Mouse (Mus musculus): ENCODE measurements around the gene Bricd5. TPM values are rescaled to one million over a fixed set of nuclear protein-coding genes. Genes with fewer than 3 reads are reported as not detected.
A peak's percentile ranks its signal among the peaks of the same experiment; 100 is the strongest.

Gene Bricd5
- total and polyA plus RNA-seq, 3 experiments, result 0.27 to 0.33 TPM; not detected in 1

DNA sequence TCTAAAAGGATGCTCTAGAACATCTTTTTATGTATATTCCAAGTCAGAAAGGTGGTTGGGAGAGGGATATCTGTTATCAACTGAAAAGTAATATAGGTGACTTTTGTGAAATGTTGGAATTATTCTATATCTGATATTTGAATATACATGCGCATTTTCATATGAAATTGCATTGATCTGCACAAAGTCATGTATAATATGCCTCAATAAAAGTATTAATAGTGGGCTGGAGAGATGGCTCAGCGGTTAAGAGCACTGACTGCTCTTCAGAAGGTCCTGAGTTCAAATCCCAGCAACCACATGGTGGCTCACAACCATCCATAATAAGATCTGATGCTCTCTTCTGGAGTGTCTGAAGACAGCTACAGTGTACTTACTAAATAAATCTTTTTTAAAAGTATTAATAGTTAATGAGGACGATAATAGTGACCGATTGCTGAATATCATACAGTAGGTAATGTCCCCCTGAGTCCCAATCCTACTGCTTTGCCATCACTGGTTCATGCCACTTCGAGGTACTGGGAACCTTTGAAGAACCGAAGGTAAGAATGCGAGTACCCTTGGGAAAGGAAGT lies 4.3 kb upstream of the Bricd5 start:
- no peaks in the 10 kb centered on the region for H3K9me3 ChIP-seq (replicated peaks)
- DNase-seq (ENCODE audit: low spot score), result no peak
- H3K4me3 ChIP-seq (ENCODE audit: low read depth, low read length), result peak overlapping the region; percentile 100
- H3K4me1 ChIP-seq (ENCODE audit: insufficient read depth, low read depth, low read length), result peaks cover 38% of the 10 kb centered on the region
- peaks cover 63% of the 10 kb centered on the region for H3K36me3 ChIP-seq (replicated peaks)
- H3K27me3 ChIP-seq (ENCODE audit: insufficient read depth, low read length), result no peaks in the 10 kb centered on the region
- ATAC-seq (ENCODE audit: extremely low read depth, insufficient number of reproducible peaks, low FRiP score, poor library complexity, severe bottlenecking), result no peak
- no peak for TF ChIP-seq POLR2AphosphoS5 (IDR thresholded peaks at IDR 0.05; ENCODE audit: insufficient replicate concordance, low read depth, low read length)
- no peak for TF ChIP-seq CTCF (IDR thresholded peaks at IDR 0.05; ENCODE audit: low read depth, low read length)
- no peak for TF ChIP-seq GATA1 (IDR thresholded peaks at IDR 0.05; ENCODE audit: borderline replicate concordance, low read length)
- TF ChIP-seq TAL1 (conservative IDR thresholded peaks at IDR 0.05; ENCODE audit: low read depth, low read length), result no peak
- no peak for TF ChIP-seq GATA2 (IDR thresholded peaks at IDR 0.05; ENCODE audit: borderline replicate concordance, low read depth, low read length)

- Histone ChIP-seq H3K9me3 (replicated peaks) (no peaks in the 10 kb centered on the region), H3K36me3 (replicated peaks) (peaks cover 64% of the 10 kb centered on the region), H3K4me1 (ENCODE audit: insufficient read depth, low read depth, low read length) (peaks cover 45% of the 10 kb centered on the region), H3K27me3 (ENCODE audit: insufficient read depth, low read length) (no peaks in the 10 kb centered on the region), H3K4me3 (ENCODE audit: low read depth, low read length) (peak within 1 kb of the TSS; percentile 100)
- no peak for TF ChIP-seq CTCF (IDR thresholded peaks at IDR 0.05; ENCODE audit: low read depth, low read length)
- no peak; the same call in 1 of the 2 replicates for TF ChIP-seq POLR2AphosphoS5 (IDR thresholded peaks at IDR 0.05; ENCODE audit: insufficient replicate concordance, low read depth, low read length)
- TF ChIP-seq GATA2 (IDR thresholded peaks at IDR 0.05; ENCODE audit: borderline replicate concordance, low read depth, low read length), result no peak
- TF ChIP-seq TAL1 (conservative IDR thresholded peaks at IDR 0.05; ENCODE audit: low read depth, low read length), result no peak
- TF ChIP-seq GATA1 (IDR thresholded peaks at IDR 0.05; ENCODE audit: borderline replicate concordance, low read length), result no peak
- ATAC-seq (ENCODE audit: extremely low read depth, insufficient number of reproducible peaks, low FRiP score, poor library complexity, severe bottlenecking) (peak; percentile 88), DNase-seq (ENCODE audit: low spot score) (peak; percentile 99)
Observed at GRCm38 (mm10) chr17:24469910-24470602, 3.6 kb upstream of the Bricd5 start, which contains the start of the genes E4f1 and Pgp. Gene E4f1, minus strand, starts transcription at chr17:24470313. Gene Pgp, plus strand, starts transcription at chr17:24470392.

DNA sequence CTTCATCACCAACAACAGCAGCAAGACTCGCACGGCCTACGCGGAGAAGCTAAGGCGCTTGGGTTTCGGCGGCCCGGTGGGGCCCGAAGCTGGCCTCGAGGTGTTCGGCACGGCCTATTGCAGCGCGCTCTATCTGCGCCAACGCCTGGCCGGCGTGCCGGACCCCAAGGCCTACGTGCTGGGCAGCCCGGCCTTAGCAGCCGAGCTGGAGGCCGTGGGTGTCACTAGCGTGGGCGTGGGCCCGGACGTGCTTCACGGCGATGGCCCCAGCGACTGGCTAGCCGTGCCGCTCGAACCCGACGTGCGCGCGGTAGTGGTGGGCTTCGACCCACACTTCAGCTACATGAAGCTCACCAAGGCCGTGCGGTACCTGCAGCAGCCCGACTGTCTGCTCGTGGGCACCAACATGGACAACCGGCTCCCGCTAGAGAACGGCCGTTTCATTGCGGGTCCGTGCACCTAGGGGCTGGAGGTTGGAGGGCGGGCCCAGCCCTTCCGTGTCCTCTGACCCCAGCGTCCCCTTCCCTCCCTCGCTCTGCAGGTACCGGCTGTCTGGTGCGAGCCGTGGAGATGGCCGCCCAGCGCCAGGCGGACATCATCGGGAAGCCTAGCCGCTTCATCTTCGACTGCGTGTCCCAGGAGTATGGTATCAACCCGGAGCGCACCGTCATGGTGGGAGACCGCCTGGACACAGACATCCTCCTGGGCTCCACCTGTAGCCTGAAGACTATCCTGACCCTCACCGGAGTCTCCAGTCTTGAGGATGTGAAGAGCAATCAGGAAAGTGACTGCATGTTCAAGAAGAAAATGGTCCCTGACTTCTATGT lies 2.8 kb upstream of the Bricd5 start:
- no peak for ATAC-seq (ENCODE audit: extremely low read depth, insufficient number of reproducible peaks, low FRiP score, poor library complexity, severe bottlenecking)

GRCm38 (mm10) chr17:24472512-24472911 lies 1.2 kb upstream of the Bricd5 start:
- H3K27me3 ChIP-seq (ENCODE audit: insufficient read depth, low read length), result no peaks in the 10 kb centered on the region
- DNase-seq (ENCODE audit: low spot score), result no peak
- peaks cover 71% of the 10 kb centered on the region for H3K36me3 ChIP-seq (replicated peaks)
- peak overlapping the region; percentile 100 for H3K4me3 ChIP-seq (ENCODE audit: low read depth, low read length)
- TF ChIP-seq GATA2 (IDR thresholded peaks at IDR 0.05; ENCODE audit: borderline replicate concordance, low read depth, low read length), result no peak
- TF ChIP-seq TAL1 (conservative IDR thresholded peaks at IDR 0.05; ENCODE audit: low read depth, low read length), result no peak
- no peak for TF ChIP-seq CTCF (IDR thresholded peaks at IDR 0.05; ENCODE audit: low read depth, low read length)
- no peak for TF ChIP-seq POLR2AphosphoS5 (IDR thresholded peaks at IDR 0.05; ENCODE audit: insufficient replicate concordance, low read depth, low read length)
- no peak for TF ChIP-seq GATA1 (IDR thresholded peaks at IDR 0.05; ENCODE audit: borderline replicate concordance, low read length)
- H3K9me3 ChIP-seq (replicated peaks), result no peaks in the 10 kb centered on the region
- H3K4me1 ChIP-seq (ENCODE audit: insufficient read depth, low read depth, low read length), result peaks cover 64% of the 10 kb centered on the region
- no peak for ATAC-seq (ENCODE audit: extremely low read depth, insufficient number of reproducible peaks, low FRiP score, poor library complexity, severe bottlenecking)

More for the DNA sequence above, 2.8 kb upstream of the Bricd5 start:
- TF ChIP-seq TAL1 (conservative IDR thresholded peaks at IDR 0.05; ENCODE audit: low read depth, low read length), result no peak
- no peak for TF ChIP-seq POLR2AphosphoS5 (IDR thresholded peaks at IDR 0.05; ENCODE audit: insufficient replicate concordance, low read depth, low read length)
- TF ChIP-seq GATA2 (IDR thresholded peaks at IDR 0.05; ENCODE audit: borderline replicate concordance, low read depth, low read length), result no peak
- no peak for TF ChIP-seq CTCF (IDR thresholded peaks at IDR 0.05; ENCODE audit: low read depth, low read length)
- TF ChIP-seq GATA1 (IDR thresholded peaks at IDR 0.05; ENCODE audit: borderline replicate concordance, low read length), result no peak
- no peak for DNase-seq (ENCODE audit: low spot score)
- H3K27me3 ChIP-seq (ENCODE audit: insufficient read depth, low read length), result no peaks in the 10 kb centered on the region
- peaks cover 49% of the 10 kb centered on the region for H3K4me1 ChIP-seq (ENCODE audit: insufficient read depth, low read depth, low read length)
- peak overlapping the region; percentile 100 for H3K4me3 ChIP-seq (ENCODE audit: low read depth, low read length)
- no peaks in the 10 kb centered on the region for H3K9me3 ChIP-seq (replicated peaks)
- peaks cover 67% of the 10 kb centered on the region for H3K36me3 ChIP-seq (replicated peaks)

GRCm38 (mm10) chr17:24474557-24474956 lies 873 bp downstream of the Bricd5 start:
- H3K4me1 ChIP-seq (ENCODE audit: insufficient read depth, low read depth, low read length), result peaks cover 70% of the 10 kb centered on the region
- ATAC-seq (ENCODE audit: extremely low read depth, insufficient number of reproducible peaks, low FRiP score, poor library complexity, severe bottlenecking), result no peak

More at GRCm38 (mm10) chr17:24474557-24474956, 873 bp downstream of the Bricd5 start:
- DNase-seq (ENCODE audit: low spot score), result no peak
- TF ChIP-seq GATA2 (IDR thresholded peaks at IDR 0.05; ENCODE audit: borderline replicate concordance, low read depth, low read length) (no peak), POLR2AphosphoS5 (IDR thresholded peaks at IDR 0.05; ENCODE audit: insufficient replicate concordance, low read depth, low read length) (no peak; the same call in 1 of the 2 replicates), TAL1 (conservative IDR thresholded peaks at IDR 0.05; ENCODE audit: low read depth, low read length) (no peak), GATA1 (IDR thresholded peaks at IDR 0.05; ENCODE audit: borderline replicate concordance, low read length) (no peak), CTCF (IDR thresholded peaks at IDR 0.05; ENCODE audit: low read depth, low read length) (no peak)
- H3K36me3 ChIP-seq (replicated peaks), result peaks cover 74% of the 10 kb centered on the region
- H3K4me3 ChIP-seq (ENCODE audit: low read depth, low read length), result no peak overlapping the region
- no peaks in the 10 kb centered on the region for H3K27me3 ChIP-seq (ENCODE audit: insufficient read depth, low read length)
- H3K9me3 ChIP-seq (replicated peaks), result no peaks in the 10 kb centered on the region

Data from G1E (cell line).